Mouse (Mus musculus): ENCODE data around the gene Bfar. TPM values are rescaled to one million over a fixed set of nuclear protein-coding genes. Genes with fewer than 3 reads are reported as not detected.
"Not testable (repeated sequence)": the region's sequence is repeated elsewhere in the genome, so short reads cannot be mapped to it uniquely, and the experiment has no call there.

Bfar gene
- total and polyA plus RNA-seq, 3 experiments = 43.1 to 44.4 (median 43.9) TPM

DNA sequence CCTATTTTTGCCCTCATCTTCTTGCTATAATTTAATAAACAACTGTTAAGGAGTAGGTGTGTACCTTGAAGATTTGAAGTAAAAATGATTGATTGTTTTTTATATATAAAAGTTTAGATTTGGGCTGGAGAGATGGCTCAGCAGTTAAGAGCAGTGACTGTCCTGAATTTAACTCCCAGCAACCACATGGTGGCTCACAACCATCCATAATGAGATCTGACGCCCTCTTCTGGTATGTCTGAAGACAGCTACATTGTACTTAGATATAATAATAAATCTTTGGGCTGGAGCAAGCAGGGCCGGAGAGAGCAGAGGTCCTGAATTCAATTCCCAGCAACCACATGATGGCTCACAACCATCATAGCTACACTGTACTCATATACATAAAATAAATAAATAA, 33.5 kb upstream of the Bfar start:
- H3K9me3 ChIP-seq (replicated peaks; ENCODE audit: low read length); H3K79me2 ChIP-seq (replicated peaks; ENCODE audit: control insufficient read depth, extremely low read depth, insufficient read depth, poor library complexity, severe bottlenecking); DNase-seq (ENCODE audit: extremely low read depth); H3K27ac ChIP-seq (ENCODE audit: insufficient read depth, low read depth); in situ Hi-C loops (cut with MboI; ENCODE audit: low pct_ligation_motif_present, low pct_unique_long_range_greater_than_20kb, low sequenced_read_pairs); dilution Hi-C loops (cut with MboI; ENCODE audit: extremely low pct_ligation_motif_present, extremely low pct_unique_long_range_greater_than_20kb, low sequenced_read_pairs); H3K4me2 ChIP-seq (ENCODE audit: insufficient read depth, low read depth, poor library complexity, severe bottlenecking); H3K4me3 ChIP-seq (replicated peaks in 1 of 3; ENCODE audit: low read depth in 2 of 3, low read length in 2 of 3, poor library complexity in 1 of 3); H3K9ac ChIP-seq (ENCODE audit: insufficient read depth, low read depth); H3K27me3 ChIP-seq (replicated peaks): not testable (repeated sequence)
- peak in 1 of 2 experiments; percentile 68; a peak in 2 of 4 replicates for TF ChIP-seq CTCF (conservative IDR thresholded peaks at IDR 0.05 in 1 of 2, IDR thresholded peaks at IDR 0.05 in 1 of 2; ENCODE audit: low read depth in 2 of 2, low read length in 2 of 2)
- Histone ChIP-seq H3K36me3 (replicated peaks in 1 of 2; ENCODE audit: control insufficient read depth in 1 of 2, insufficient read depth in 1 of 2, low read length in 1 of 2) (peaks cover 54 to 71% of the 10 kb centered on the region in 2 experiments), H3K4me1 (ENCODE audit: control insufficient read depth in 1 of 2, insufficient read depth in 2 of 2) (peaks cover 0 to 58% of the 10 kb centered on the region in 2 experiments; a peak in 2 of 4 replicates)

DNA sequence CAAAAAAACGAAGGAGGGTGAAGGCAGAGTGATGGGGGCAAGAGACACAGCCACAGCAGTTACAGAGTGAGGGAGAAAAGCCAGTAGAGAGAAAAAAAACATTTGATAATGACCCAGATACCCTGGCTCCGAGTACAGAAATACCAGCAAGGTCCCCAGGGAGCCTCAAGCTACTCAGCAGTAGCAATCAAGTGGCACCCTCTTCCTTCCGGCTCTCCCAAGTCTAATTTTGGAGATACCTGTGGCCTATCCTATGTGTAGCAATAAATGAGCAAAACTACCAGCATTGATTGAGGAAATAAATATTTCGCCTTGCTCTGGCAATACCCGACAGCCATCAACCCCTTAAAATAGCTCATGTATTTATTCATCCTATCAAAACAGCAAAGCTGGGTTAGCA, 32.1 kb upstream of the Bfar start:
- H3K79me2 ChIP-seq (replicated peaks; ENCODE audit: control insufficient read depth, extremely low read depth, insufficient read depth, poor library complexity, severe bottlenecking) = no peaks in the 10 kb centered on the region
- no peak overlapping the region for H3K4me3 ChIP-seq (replicated peaks in 1 of 3; ENCODE audit: low read depth in 2 of 3, low read length in 2 of 3, poor library complexity in 1 of 3)
- TF ChIP-seq ELF1 (IDR thresholded peaks at IDR 0.05; ENCODE audit: low read depth, low read length) (no peak), PAX5 (IDR thresholded peaks at IDR 0.05; ENCODE audit: low read length) (no peak), KAT2A (IDR thresholded peaks at IDR 0.05; ENCODE audit: insufficient replicate concordance, low read length) (no peak), MAFK (IDR thresholded peaks at IDR 0.05; ENCODE audit: insufficient replicate concordance, low read length) (no peak), E2F4 (IDR thresholded peaks at IDR 0.05; ENCODE audit: insufficient replicate concordance, low read depth, low read length) (no peak), GABPA (IDR thresholded peaks at IDR 0.05; ENCODE audit: insufficient replicate concordance, low read depth, low read length) (no peak), BHLHE40 (IDR thresholded peaks at IDR 0.05; ENCODE audit: low read depth, low read length) (no peak), ZNF384 (IDR thresholded peaks at IDR 0.05; ENCODE audit: low read depth, low read length) (0 out of 2 replicates have a peak, but pooled peaks have one; percentile 20), RAD21 (IDR thresholded peaks at IDR 0.05; ENCODE audit: low read depth, low read length) (no peak), USF1 (IDR thresholded peaks at IDR 0.05; ENCODE audit: low read depth, low read length) (no peak), EP300 (IDR thresholded peaks at IDR 0.05; ENCODE audit: low read length) (0 out of 2 replicates have a peak, but pooled peaks have one; percentile 15), RCOR1 (conservative IDR thresholded peaks at IDR 0.05; ENCODE audit: low read depth, low read length) (no peak), IRF4 (IDR thresholded peaks at IDR 0.05; ENCODE audit: low read depth, low read length) (no peak), MEF2A (IDR thresholded peaks at IDR 0.05; ENCODE audit: borderline replicate concordance, low read depth, low read length) (0 out of 2 replicates have a peak, but pooled peaks have one; percentile 62), ETS1 (conservative IDR thresholded peaks at IDR 0.05; ENCODE audit: low read depth, low read length) (0 out of 2 replicates have a peak, but pooled peaks have one; percentile 15), POLR2A (IDR thresholded peaks at IDR 0.05; ENCODE audit: low read depth, low read length) (no peak), ZKSCAN1 (IDR thresholded peaks at IDR 0.05; ENCODE audit: borderline replicate concordance, low read depth, low read length) (no peak), CTCF (conservative IDR thresholded peaks at IDR 0.05 in 1 of 2, IDR thresholded peaks at IDR 0.05 in 1 of 2; ENCODE audit: low read depth in 2 of 2, low read length in 2 of 2) (no peak)
- peaks cover under 1% of the 10 kb centered on the region for H3K9me3 ChIP-seq (replicated peaks; ENCODE audit: low read length)
- no peak overlapping the region for H3K9ac ChIP-seq (ENCODE audit: insufficient read depth, low read depth)
- no peaks in the 10 kb centered on the region for H3K27me3 ChIP-seq (replicated peaks)
- H3K27ac ChIP-seq (ENCODE audit: insufficient read depth, low read depth) = no peak overlapping the region
- peaks cover 50 to 71% of the 10 kb centered on the region in 2 experiments for H3K36me3 ChIP-seq (replicated peaks in 1 of 2; ENCODE audit: control insufficient read depth in 1 of 2, insufficient read depth in 1 of 2, low read length in 1 of 2)
- H3K4me2 ChIP-seq (ENCODE audit: insufficient read depth, low read depth, poor library complexity, severe bottlenecking) = no peak overlapping the region
- in situ Hi-C loops (cut with MboI; ENCODE audit: low pct_ligation_motif_present, low pct_unique_long_range_greater_than_20kb, low sequenced_read_pairs) (no loop called here), dilution Hi-C loops (cut with MboI; ENCODE audit: extremely low pct_ligation_motif_present, extremely low pct_unique_long_range_greater_than_20kb, low sequenced_read_pairs) (no loop called here)
- peak; percentile 65 for DNase-seq (ENCODE audit: extremely low read depth)
- peaks cover 0 to 64% of the 10 kb centered on the region in 2 experiments; a peak in 2 of 4 replicates for H3K4me1 ChIP-seq (ENCODE audit: control insufficient read depth in 1 of 2, insufficient read depth in 2 of 2)

Measured in CH12.LX (cell line).